In the genomic region with DNA sequence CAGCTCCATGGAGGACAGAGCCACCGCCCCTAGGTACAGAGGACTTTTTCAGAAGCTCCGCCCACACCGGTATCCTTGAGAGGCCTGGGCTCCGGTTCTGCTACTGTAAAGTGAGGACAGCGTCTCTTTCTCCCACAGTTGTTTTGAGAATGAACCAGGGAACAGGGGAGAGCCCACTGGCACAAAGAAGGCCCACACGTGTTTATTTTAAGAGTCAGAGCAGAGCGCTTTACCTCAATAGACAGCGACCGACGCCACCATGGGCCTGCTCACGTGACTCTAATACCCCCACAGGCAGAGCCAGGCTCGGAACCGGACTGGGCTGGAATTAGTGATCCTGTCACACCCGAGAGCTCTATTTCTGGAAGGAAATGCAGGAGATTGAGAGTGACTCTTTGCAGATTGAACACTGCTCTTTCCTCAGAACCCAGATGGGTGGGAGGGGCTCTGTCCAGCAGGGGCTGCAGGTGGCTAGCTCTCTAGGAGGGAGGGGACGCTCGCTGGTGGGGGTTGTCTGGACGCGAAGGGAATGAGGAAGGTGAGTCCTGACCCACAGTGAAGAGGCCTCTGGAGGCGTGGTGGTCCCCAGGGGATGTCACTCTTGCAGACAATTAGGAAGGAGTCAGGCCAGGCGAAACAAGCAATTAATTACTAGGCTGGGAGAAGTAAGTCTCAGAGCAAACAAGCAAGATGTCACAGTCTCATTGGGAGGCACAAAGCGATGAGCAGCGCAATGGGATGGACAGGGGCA, we compare ENCODE assay signal across 19 mouse cellular contexts.
A peak's percentile ranks its signal among the peaks of the same experiment; 100 is the strongest.
DNase-seq lines count a peak whose midpoint lies in the region; ATAC-seq and TF ChIP-seq lines count a peak whose summit lies in the region.
"Had no signal": no experiment of that assay in that cellular context is flagged by ENCODE, and none has a peak within 500 bp of the region (broad histone marks: within the 10 kb centered on the region; RNA-seq: fewer than 3 reads in every experiment).

No protein-coding gene starts in this region.

- H3K9ac ChIP-seq in embryonic facial prominence, embryonic 14.5 days (ENCODE audit: low read depth, low read length), result no peak overlapping the region
- H3K9ac ChIP-seq in hindbrain, embryonic 16.5 days (ENCODE audit: low read depth, low read length), result peak overlapping the region; percentile 24; the same call in 1 of the 2 replicates
- H3K9ac ChIP-seq: forebrain, embryonic 15.5 days; midbrain, embryonic 12.5 days; neural tube, embryonic 13.5 days; stomach, embryonic 15.5 days had no signal

- H3K9me3 ChIP-seq in embryonic facial prominence, embryonic 14.5 days (ENCODE audit: control insufficient read depth, low read length), result no peaks in the 10 kb centered on the region
- no peaks in the 10 kb centered on the region for H3K9me3 ChIP-seq in embryonic facial prominence, embryonic 10.5 days
- no peaks in the 10 kb centered on the region for H3K9me3 ChIP-seq in hindbrain, embryonic 16.5 days (ENCODE audit: control insufficient read depth, low read length)
- H3K9me3 ChIP-seq: forebrain, embryonic 15.5 days; midbrain, embryonic 12.5 days; neural tube, embryonic 13.5 days; stomach, embryonic 15.5 days had no signal

- no peak overlapping the region for H3K27ac ChIP-seq in embryonic facial prominence, embryonic 14.5 days (replicated peaks; ENCODE audit: low read depth, low read length)
- H3K27ac ChIP-seq in embryonic facial prominence, embryonic 10.5 days (replicated peaks), result no peak overlapping the region
- H3K27ac ChIP-seq in left cerebral cortex, adult 2 months, result no peak overlapping the region
- H3K27ac ChIP-seq in hindbrain, embryonic 16.5 days (ENCODE audit: low read depth, low read length), result no peak overlapping the region
- H3K27ac ChIP-seq: forebrain, embryonic 15.5 days; heart, adult 2 months; midbrain, embryonic 12.5 days; neural tube, embryonic 13.5 days; stomach, embryonic 15.5 days had no signal

- ATAC-seq in embryonic facial prominence, embryonic 14.5 days (ENCODE audit: low read depth), result no peak; the same call in 1 of the 2 replicates
- 0 out of 2 replicates have a peak, but pooled peaks have one; percentile 28 for ATAC-seq in hindbrain, embryonic 16.5 days

- no peak for TF ChIP-seq CTCF in left cerebral cortex, adult 2 months (IDR thresholded peaks at IDR 0.05)

- DNase-seq in embryonic facial prominence, embryonic 14.5 days (ENCODE audit: low spot score), result peak; percentile 16
- no peak for DNase-seq in embryonic facial prominence, embryonic 10.5 days (ENCODE audit: low spot score)
- peak; percentile 21 to 22 for DNase-seq in left cerebral cortex, postnatal 36 days (ENCODE audit: low spot score in 2 of 2)
- DNase-seq in left cerebral cortex, adult 2 months (ENCODE audit: extremely low spot score in 1 of 2, low spot score in 2 of 2), result no peak
- peak; percentile 4 for DNase-seq in R1 (ENCODE audit: low read depth, low spot score)
- DNase-seq in adrenal gland, postnatal 36 days, result no peak
- DNase-seq: adrenal gland, adult 8-10 months; B cell, adult 2 months; cerebellum, postnatal 25 days; heart, adult 2 months; kidney, adult 8-10 months; lung, postnatal 36 days; spleen, adult 18-20 months; thymus, postnatal 36 days had no signal

- no peak overlapping the region for H3K4me3 ChIP-seq in embryonic facial prominence, embryonic 14.5 days (ENCODE audit: low read depth, low read length)
- no peak overlapping the region for H3K4me3 ChIP-seq in embryonic facial prominence, embryonic 10.5 days
- no peak overlapping the region for H3K4me3 ChIP-seq in left cerebral cortex, adult 2 months
- no peak overlapping the region for H3K4me3 ChIP-seq in hindbrain, embryonic 16.5 days (ENCODE audit: low read length)
- H3K4me3 ChIP-seq: forebrain, embryonic 15.5 days; heart, adult 2 months; midbrain, embryonic 12.5 days; neural tube, embryonic 13.5 days; stomach, embryonic 15.5 days had no signal

- no peaks in the 10 kb centered on the region for H3K36me3 ChIP-seq in embryonic facial prominence, embryonic 14.5 days (ENCODE audit: control insufficient read depth, insufficient read depth, low read length)
- no peaks in the 10 kb centered on the region for H3K36me3 ChIP-seq in embryonic facial prominence, embryonic 10.5 days (replicated peaks)
- H3K36me3 ChIP-seq in hindbrain, embryonic 16.5 days (ENCODE audit: control insufficient read depth, insufficient read depth, low read length), result no peaks in the 10 kb centered on the region
- H3K36me3 ChIP-seq: forebrain, embryonic 15.5 days; midbrain, embryonic 12.5 days; neural tube, embryonic 13.5 days; stomach, embryonic 15.5 days had no signal

- H3K4me1 ChIP-seq in embryonic facial prominence, embryonic 14.5 days (ENCODE audit: control insufficient read depth, insufficient read depth, low read length), result no peaks in the 10 kb centered on the region
- H3K4me1 ChIP-seq in embryonic facial prominence, embryonic 10.5 days, result peaks cover 12% of the 10 kb centered on the region; the same call in 1 of the 2 replicates
- H3K4me1 ChIP-seq in hindbrain, embryonic 16.5 days (ENCODE audit: control insufficient read depth, insufficient read depth, low read depth, low read length), result peaks cover 9% of the 10 kb centered on the region

- no peak overlapping the region for H3K4me2 ChIP-seq in embryonic facial prominence, embryonic 14.5 days (ENCODE audit: low read depth, low read length)
- no peak overlapping the region for H3K4me2 ChIP-seq in hindbrain, embryonic 16.5 days (ENCODE audit: low read length)
- H3K4me2 ChIP-seq: forebrain, embryonic 15.5 days; midbrain, embryonic 12.5 days; neural tube, embryonic 13.5 days; stomach, embryonic 15.5 days had no signal

- WGBS in embryonic facial prominence, embryonic 14.5 days, result 48% methylated on average over 22 of the region's 22 CpGs
- WGBS in embryonic facial prominence, embryonic 10.5 days, result 54% methylated on average over 22 of the region's 22 CpGs
- 43% methylated on average over 22 of the region's 22 CpGs for WGBS in hindbrain, embryonic 16.5 days

- no peaks in the 10 kb centered on the region for H3K27me3 ChIP-seq in embryonic facial prominence, embryonic 14.5 days (replicated peaks; ENCODE audit: control insufficient read depth, insufficient read depth, low read length)
- H3K27me3 ChIP-seq in embryonic facial prominence, embryonic 10.5 days (replicated peaks; ENCODE audit: low read depth, poor library complexity, severe bottlenecking), result peaks cover 17% of the 10 kb centered on the region
- no peaks in the 10 kb centered on the region for H3K27me3 ChIP-seq in hindbrain, embryonic 16.5 days (replicated peaks; ENCODE audit: control insufficient read depth, insufficient read depth, low read length)
- H3K27me3 ChIP-seq: forebrain, embryonic 15.5 days; stomach, embryonic 15.5 days had no signal

- intact Hi-C loops in left cerebral cortex, postnatal 36 days (cut with DNase I), result loop anchor here (5.0 kb wide), 1 partner anchor 308 kb away; no protein-coding TSS in a partner anchor
- intact Hi-C loops in left cerebral cortex, adult 2 months (cut with DNase I), result loop anchor here (5.0 kb wide), 3 partner anchors 283 to 698 kb away; no protein-coding TSS in a partner anchor

Comparison
In these comparisons a context has a peak if more than half of its experiments do, and no peak if none do; other contexts are left out.
1. DNase-seq: peak in embryonic facial prominence, embryonic 14.5 days (single experiment), left cerebral cortex, postnatal 36 days (2 of 2) and R1 (single experiment); none in embryonic facial prominence, embryonic 10.5 days (single experiment), left cerebral cortex, adult 2 months (0 of 2) and adrenal gland, postnatal 36 days (0 of 2).